Mouse (Mus musculus): ENCODE measurements at regions not wholly inside any gene's neighbourhood (a gene's known extent, or its start where the extent isn't known, plus 50 kb on each side); places are given as distances from the start of the nearest gene placed in this dataset.

- DNase-seq (ENCODE audit: inconsistent age in 2 of 2, low spot score in 1 of 2) = no peak
These were observed 166.0 kb downstream of the Zfp36l1 start for GRCm38 (mm10) chr12:79946777-79947176.

GRCm38 (mm10) chr12:79945899-79946298 lies 166.9 kb downstream of the Zfp36l1 start:
- no peak for DNase-seq (ENCODE audit: inconsistent age in 2 of 2, low spot score in 1 of 2)

GRCm38 (mm10) chr12:79944714-79945493 lies 167.9 kb downstream of the Zfp36l1 start:
- DNase-seq (ENCODE audit: inconsistent age in 2 of 2, low spot score in 1 of 2) = peak in 1 of 2 experiments; percentile 83

- DNase-seq (ENCODE audit: inconsistent age in 2 of 2, low spot score in 1 of 2) = no peak
These were observed 168.7 kb downstream of the Zfp36l1 start for GRCm38 (mm10) chr12:79944090-79944489.

- DNase-seq (ENCODE audit: inconsistent age in 2 of 2, low spot score in 1 of 2) = peak in 1 of 2 experiments; percentile 72
These were observed 170.2 kb downstream of the Zfp36l1 start for GRCm38 (mm10) chr12:79942563-79943131.

GRCm38 (mm10) chr12:79941828-79942227 lies 171.0 kb downstream of the Zfp36l1 start:
- DNase-seq (ENCODE audit: inconsistent age in 2 of 2, low spot score in 1 of 2) = no peak

- DNase-seq (ENCODE audit: inconsistent age in 2 of 2, low spot score in 1 of 2) = no peak
These were observed 173.4 kb downstream of the Zfp36l1 start for GRCm38 (mm10) chr12:79939436-79939835.

GRCm38 (mm10) chr12:79937876-79938275 lies 174.9 kb downstream of the Zfp36l1 start:
- DNase-seq (ENCODE audit: inconsistent age in 2 of 2, low spot score in 1 of 2) = peak; percentile 49 to 90

GRCm38 (mm10) chr12:79936698-79937097 lies 176.1 kb downstream of the Zfp36l1 start:
- DNase-seq (ENCODE audit: inconsistent age in 2 of 2, low spot score in 1 of 2) = peak in 1 of 2 experiments; percentile 66

GRCm38 (mm10) chr12:79934091-79934490 lies 178.7 kb downstream of the Zfp36l1 start:
- DNase-seq (ENCODE audit: inconsistent age in 2 of 2, low spot score in 1 of 2) = no peak

- peak in 1 of 2 experiments; percentile 82 for DNase-seq (ENCODE audit: inconsistent age in 2 of 2, low spot score in 1 of 2)
These were observed 179.9 kb downstream of the Zfp36l1 start for GRCm38 (mm10) chr12:79932905-79933304.

GRCm38 (mm10) chr12:79931455-79931854 lies 181.4 kb downstream of the Zfp36l1 start:
- no peak for DNase-seq (ENCODE audit: inconsistent age in 2 of 2, low spot score in 1 of 2)

GRCm38 (mm10) chr12:79929846-79930245 lies 183.0 kb downstream of the Zfp36l1 start:
- no peak for DNase-seq (ENCODE audit: inconsistent age in 2 of 2, low spot score in 1 of 2)

GRCm38 (mm10) chr12:79928739-79929380 lies 184.0 kb downstream of the Zfp36l1 start:
- no peak for DNase-seq (ENCODE audit: inconsistent age in 2 of 2, low spot score in 1 of 2)

- DNase-seq (ENCODE audit: inconsistent age in 2 of 2, low spot score in 1 of 2) = no peak
These were observed 184.5 kb downstream of the Zfp36l1 start for GRCm38 (mm10) chr12:79928298-79928697.

GRCm38 (mm10) chr12:79925704-79926588 lies 186.9 kb downstream of the Zfp36l1 start:
- peak; percentile 60 to 74 for DNase-seq (ENCODE audit: inconsistent age in 2 of 2, low spot score in 1 of 2)

- no peak for DNase-seq (ENCODE audit: inconsistent age in 2 of 2, low spot score in 1 of 2)
These were observed 187.7 kb downstream of the Zfp36l1 start for GRCm38 (mm10) chr12:79924921-79925703.

GRCm38 (mm10) chr12:79923811-79924210 lies 189.0 kb downstream of the Zfp36l1 start:
- DNase-seq (ENCODE audit: inconsistent age in 2 of 2, low spot score in 1 of 2) = no peak

- no peak for DNase-seq (ENCODE audit: inconsistent age in 2 of 2, low spot score in 1 of 2)
These were observed 191.0 kb downstream of the Zfp36l1 start for GRCm38 (mm10) chr12:79921786-79922185.

- no peak for DNase-seq (ENCODE audit: inconsistent age in 2 of 2, low spot score in 1 of 2)
These were observed 193.8 kb downstream of the Zfp36l1 start for GRCm38 (mm10) chr12:79918983-79919382.
